Mouse (Mus musculus): ENCODE measurements around the gene Sytl2.

DNA sequence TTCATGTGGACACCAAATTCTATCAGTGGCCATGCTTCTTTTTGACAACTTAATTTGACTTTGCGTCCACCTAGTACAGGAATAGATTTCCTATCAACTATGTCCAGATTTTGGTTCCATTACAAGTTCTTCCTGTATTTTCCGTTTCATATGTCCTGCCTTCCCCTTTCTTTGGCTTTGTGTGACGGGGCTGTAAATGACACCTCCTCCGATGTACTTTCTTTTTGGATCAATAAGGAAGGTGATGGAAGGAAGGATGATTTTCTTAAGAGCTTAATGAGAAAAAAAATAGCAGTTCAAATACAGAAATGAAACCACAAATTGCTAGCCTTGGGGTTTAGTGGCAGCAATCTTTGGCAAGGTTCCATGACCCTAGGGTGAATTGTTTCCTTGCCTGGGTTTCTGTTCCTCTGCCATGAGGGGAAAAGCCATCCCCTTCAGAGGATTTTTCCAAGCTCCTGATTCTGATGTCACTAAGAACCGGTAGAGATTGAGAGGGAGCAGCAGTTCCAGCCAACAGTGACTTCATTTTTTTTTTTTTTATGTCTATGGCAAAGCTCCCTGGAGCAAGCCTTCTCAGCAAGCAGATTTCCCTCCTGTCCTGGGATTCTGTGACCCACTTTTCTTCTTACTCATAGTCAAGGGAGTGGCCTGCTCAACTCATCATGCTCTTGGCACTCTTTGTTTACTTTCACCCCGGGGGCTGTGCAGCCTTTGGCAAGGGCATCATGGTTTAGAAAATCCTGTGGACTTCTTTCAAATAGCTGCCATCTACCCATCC lies 68.2 kb downstream of the Sytl2 start:
- TF ChIP-seq CTCF (IDR thresholded peaks at IDR 0.05; ENCODE audit: low read depth) (no peak), EP300 (IDR thresholded peaks at IDR 0.05; ENCODE audit: low read depth) (no peak)
